Mouse (Mus musculus) limb, embryonic 14.5 days (tissue): Measurements from ENCODE around the gene Agbl3. TPM values are rescaled to one million over a fixed set of nuclear protein-coding genes. Genes with fewer than 3 reads are reported as not detected.

Experiments used
- ATAC-seq: fragments of 200-750 bp; cut with Nextera tagmentation; 2 replicates; pipeline ENCODE4 v1.8.0; 2017; ENCODE audit warnings: low read depth, moderate number of reproducible peaks, moderate TSS enrichment; ENCODE audit not compliant: low FRiP score
- DNase-seq: peaks from one replicate; pipeline ENCODE4 v3.0.0-alpha.2; 2015; ENCODE audit warnings: low spot score
- H3K27ac ChIP-seq: fragments of 300-500 bp; sonication (generic); replicated peaks from 2 replicates; pipeline ENCODE4 v1.5.1; 2014; ENCODE audit warnings: low read depth, mild to moderate bottlenecking, low read length, moderate library complexity, mixed read lengths
- H3K27me3 ChIP-seq: fragments of 300-500 bp; sonication (generic); 2 replicates; pipeline ENCODE4 v1.6.1; 2014; ENCODE audit warnings: low read length, mixed read lengths; ENCODE audit not compliant: control insufficient read depth, insufficient read depth
- H3K36me3 ChIP-seq: fragments of 300-500 bp; sonication (generic); 2 replicates; pipeline ENCODE4 v1.6.1; 2014; ENCODE audit warnings: mild to moderate bottlenecking, low read length, moderate library complexity, mixed read lengths; ENCODE audit not compliant: control insufficient read depth, insufficient read depth
- H3K4me1 ChIP-seq: fragments of 300-500 bp; sonication (generic); 2 replicates; pipeline ENCODE4 v1.6.1; 2014; ENCODE audit warnings: antibody characterized with exemption, low read length, mixed read lengths; ENCODE audit not compliant: control insufficient read depth, insufficient read depth
- H3K4me2 ChIP-seq: fragments of 300-500 bp; sonication (generic); replicated peaks from 2 replicates; pipeline ENCODE4 v1.6.1; 2014; ENCODE audit warnings: low read depth, mild to moderate bottlenecking, low read length, moderate library complexity; ENCODE audit not compliant: severe bottlenecking
- H3K4me3 ChIP-seq: fragments of 300-500 bp; sonication (generic); replicated peaks from 2 replicates; pipeline ENCODE4 v1.5.1; 2014; ENCODE audit warnings: low read length
- H3K9ac ChIP-seq: fragments of 300-500 bp; sonication (generic); 2 replicates; pipeline ENCODE4 v1.6.1; 2014; ENCODE audit warnings: mild to moderate bottlenecking, low read depth, low read length, moderate library complexity; ENCODE audit not compliant: severe bottlenecking
- H3K9me3 ChIP-seq: fragments of 300-500 bp; sonication (generic); 2 replicates; pipeline ENCODE4 v1.6.1; 2016; ENCODE audit warnings: low read length; ENCODE audit not compliant: control insufficient read depth
- POLR2A ChIP-seq: fragments of 200-500 bp; IDR thresholded peaks from 2 replicates; pipeline ENCODE4 v1.8.0; 2012; ENCODE audit warnings: inconsistent platforms, mild to moderate bottlenecking, moderate library complexity, borderline replicate concordance; ENCODE audit not compliant: insufficient read depth, insufficient read length; ENCODE audit errors: extremely low read depth
- WGBS: fragments of 180-500 bp; shearing (Covaris S2); extraction: QIAGEN DNeasy Blood & Tissue Kit; methylation state at CpG from one replicate; pipeline ENCODE4 v1.1.7; 2014; 5-methylcytosine and 5-hydroxymethylcytosine counted together
- polyA plus RNA-seq, 2 experiments: library from polyadenylated mRNA; depleted of rRNA in 1 of 2; stranded (reverse) in 1 of 2; unstranded in 1 of 2; fragments of >200 nt; fragmentation: Nextera tagmentation in 1 of 2; extraction: Ambion mirVana in 1 of 2; gene quantifications; 2 replicates each; pipeline versions ENCODE4 v1.2.1 to v1.2.3; 2012 to 2014

Agbl3 gene
- polyA plus RNA-seq, 2 experiments = 8.2 to 11.3 TPM

DNA sequence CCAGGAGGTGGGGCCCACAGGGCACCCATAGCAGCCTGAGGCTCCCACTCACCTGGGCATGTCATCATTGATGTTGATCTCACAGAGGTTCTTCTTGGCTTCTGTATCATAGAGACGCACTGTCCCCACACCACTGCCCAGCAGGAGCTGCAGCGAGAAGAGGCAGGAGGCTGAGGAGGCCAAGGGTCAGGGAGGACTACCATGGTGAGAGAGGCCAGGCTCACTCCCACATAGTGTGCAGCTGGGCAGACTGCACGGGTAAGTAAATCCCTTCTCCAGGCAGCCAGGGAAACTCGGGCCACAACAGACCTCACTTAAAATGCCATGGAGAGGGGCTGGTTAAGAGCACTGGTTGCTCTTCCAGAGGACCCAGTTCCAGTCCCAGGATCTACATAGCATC, 109.0 kb downstream of the Agbl3 start:
- Histone ChIP-seq H3K4me2 (no peak overlapping the region), H3K27ac (no peak overlapping the region), H3K27me3 (no peaks in the 10 kb centered on the region), H3K36me3 (peaks cover 79% of the 10 kb centered on the region), H3K4me1 (no peaks in the 10 kb centered on the region), H3K9ac (no peak overlapping the region), H3K4me3 (no peak overlapping the region), H3K9me3 (no peaks in the 10 kb centered on the region)
- no peak for TF ChIP-seq POLR2A
- DNase-seq (no peak), ATAC-seq (no peak)
- WGBS = 77% methylated on average over 4 of the region's 4 CpGs

GRCm38 (mm10) chr6:34895569-34895968, 115.3 kb downstream of the Agbl3 start:
- no peak overlapping the region for H3K4me3 ChIP-seq
- no peaks in the 10 kb centered on the region for H3K9me3 ChIP-seq
- ATAC-seq = no peak
- H3K9ac ChIP-seq = no peak overlapping the region
- DNase-seq = no peak
- peaks cover 63% of the 10 kb centered on the region for H3K36me3 ChIP-seq
- no peak overlapping the region for H3K27ac ChIP-seq
- no peak overlapping the region for H3K4me2 ChIP-seq
- TF ChIP-seq POLR2A = no peak
- no peaks in the 10 kb centered on the region for H3K4me1 ChIP-seq
- 88% methylated on average over 7 of the region's 7 CpGs for WGBS
- no peaks in the 10 kb centered on the region for H3K27me3 ChIP-seq

- 55% methylated on average over 15 of the region's 16 CpGs for WGBS
- no peaks in the 10 kb centered on the region for H3K27me3 ChIP-seq
- no peak for TF ChIP-seq POLR2A
Measured at GRCm38 (mm10) chr6:34896168-34896780, 116.0 kb downstream of the Agbl3 start.

DNA sequence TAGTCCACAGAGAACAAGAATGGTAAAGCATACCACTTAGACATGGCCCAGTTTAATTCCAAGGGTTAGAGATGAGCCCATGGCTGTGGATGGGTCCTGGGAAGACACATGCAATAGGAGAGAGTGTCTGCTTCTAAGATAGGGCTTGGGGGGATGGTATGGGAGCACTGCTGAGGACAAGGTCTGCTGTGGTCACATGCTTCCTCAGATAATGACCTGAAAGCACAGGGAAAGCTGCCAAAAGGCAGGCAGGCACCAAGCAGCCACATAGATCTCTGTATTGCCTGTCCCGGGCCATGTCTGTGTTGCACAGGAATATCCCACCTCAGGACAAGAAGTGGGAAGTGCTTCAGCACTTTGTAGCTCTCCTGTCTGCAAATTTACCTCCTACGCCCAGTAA, 118.9 kb downstream of the Agbl3 start:
- no peak for TF ChIP-seq POLR2A
- ATAC-seq (no peak), DNase-seq (no peak)
- Histone ChIP-seq H3K9me3 (no peaks in the 10 kb centered on the region), H3K36me3 (peaks cover 62% of the 10 kb centered on the region), H3K4me2 (no peak overlapping the region), H3K9ac (no peak overlapping the region), H3K4me3 (no peak overlapping the region), H3K27ac (no peak overlapping the region), H3K4me1 (no peaks in the 10 kb centered on the region), H3K27me3 (no peaks in the 10 kb centered on the region)
- 82% methylated on average over 2 of the region's 2 CpGs for whole genome bisulfite sequencing

More at GRCm38 (mm10) chr6:34896168-34896780, 116.0 kb downstream of the Agbl3 start:
- no peak for ATAC-seq
- Histone ChIP-seq H3K4me1 (no peaks in the 10 kb centered on the region), H3K4me2 (no peak overlapping the region), H3K9me3 (no peaks in the 10 kb centered on the region), H3K27ac (no peak overlapping the region), H3K9ac (no peak overlapping the region), H3K36me3 (peaks cover 65% of the 10 kb centered on the region), H3K4me3 (no peak overlapping the region)
- no peak for DNase-seq

DNA sequence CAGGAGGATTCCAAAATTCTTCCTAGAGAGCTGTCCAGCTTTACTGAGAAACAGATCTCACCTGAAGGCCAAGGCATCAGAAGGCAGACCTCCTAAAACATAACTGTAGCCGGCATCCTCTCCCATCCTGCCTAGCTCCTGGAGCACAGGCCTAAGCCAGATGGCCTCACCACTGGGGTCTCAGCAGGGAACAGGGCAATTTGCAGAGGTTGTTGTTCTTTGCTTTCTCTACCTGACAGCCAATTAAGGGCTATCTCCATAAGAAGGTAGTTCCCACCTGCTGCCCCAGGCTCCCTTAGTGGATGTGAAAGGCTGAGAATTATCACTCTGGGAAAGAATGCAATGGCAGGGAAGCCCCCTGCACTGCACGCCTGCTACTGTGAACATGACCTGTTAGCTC, 120.8 kb downstream of the Agbl3 start:
- peaks cover 62% of the 10 kb centered on the region for H3K36me3 ChIP-seq
- TF ChIP-seq POLR2A = no peak
- no peak overlapping the region for H3K4me3 ChIP-seq

More for the DNA sequence above, 120.8 kb downstream of the Agbl3 start:
- Histone ChIP-seq H3K9ac (no peak overlapping the region), H3K4me2 (no peak overlapping the region), H3K9me3 (no peaks in the 10 kb centered on the region), H3K4me1 (no peaks in the 10 kb centered on the region), H3K27me3 (no peaks in the 10 kb centered on the region), H3K27ac (no peak overlapping the region)
- WGBS = 43% methylated on average over 2 of the region's 2 CpGs
- DNase-seq (no peak), ATAC-seq (no peak)
